Mouse (Mus musculus): ENCODE data around the gene 1600012H06Rik. TPM values are rescaled to one million over a fixed set of nuclear protein-coding genes. Genes with fewer than 3 reads are reported as not detected.

1600012H06Rik gene
- polyA plus RNA-seq (2012; rRNA removed) = 9.7 and 11.1 TPM in 2 replicates

GRCm38 (mm10) chr17:14943009-14943728, at the start of gene 1600012H06Rik, which contains the start of gene Wdr27:
Gene 1600012H06Rik (plus strand): TSS chr17:14943184.
Gene Wdr27 (minus strand): TSS chr17:14943158.

DNA sequence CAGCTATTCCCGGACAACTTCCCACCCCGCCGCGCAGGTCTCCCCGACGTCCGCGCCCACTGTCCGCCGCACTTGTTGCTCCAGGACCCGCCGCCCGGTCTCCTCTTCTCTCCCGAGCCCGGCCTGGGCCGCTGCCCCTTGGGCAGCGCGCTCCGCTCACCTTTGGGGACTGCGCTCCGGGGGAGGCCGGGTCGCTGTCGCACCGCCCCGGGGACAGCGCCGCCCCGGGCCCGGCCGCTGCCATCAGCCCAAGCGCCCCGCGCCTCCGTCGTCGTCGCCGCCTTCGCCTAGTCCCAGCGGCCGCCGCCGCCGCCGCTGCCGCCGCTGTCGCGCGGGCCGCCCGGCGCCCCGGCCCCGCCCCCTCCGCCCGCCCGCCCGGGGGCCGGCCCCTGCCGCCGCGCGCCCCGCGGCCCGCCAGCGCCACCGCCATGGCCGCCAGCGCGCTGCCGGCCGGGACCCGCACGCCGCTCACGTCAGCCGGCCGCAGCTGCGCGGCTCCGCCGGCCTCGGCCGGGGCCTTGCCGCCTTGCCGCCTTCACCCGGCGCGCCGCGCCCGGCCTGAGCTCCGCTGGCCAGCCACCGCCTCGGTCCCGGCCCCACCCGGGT, 18.1 kb downstream of the 1600012H06Rik start, which contains the start of gene Phf10:
Phf10 (minus strand) TSS at position 323 of the 606 bp plus-strand sequence.

GRCm38 (mm10) chr17:14978362-14979038, 35.5 kb downstream of the 1600012H06Rik start, which contains the start of the genes 9030025P20Rik and Gm3417:
Gene 9030025P20Rik (plus strand): TSS chr17:14978468.
Gene Gm3417 (minus strand): TSS chr17:14978790.

Other genes with a start within 250 kb of the 1600012H06Rik start
- 3.0 TPM in 2 replicates for gene Thbs2, start 248.9 kb upstream of the 1600012H06Rik start, polyA plus RNA-seq (2012; rRNA removed)
- 0.81 and 1.3 TPM in 2 replicates for gene Wdr27, start within 50 bp of the 1600012H06Rik start, polyA plus RNA-seq (2012; rRNA removed)
- gene Phf10, start 18.1 kb downstream of the 1600012H06Rik start, polyA plus RNA-seq (2012; rRNA removed) = 44.9 and 45.5 TPM in 2 replicates
- gene 9030025P20Rik, start 35.3 kb downstream of the 1600012H06Rik start, polyA plus RNA-seq (2012; rRNA removed) = 4.6 and 5.1 TPM in 2 replicates
- 0.70 TPM in 1 of 2 replicates, not detected in the other for gene Gm3417, start 35.6 kb downstream of the 1600012H06Rik start, polyA plus RNA-seq (2012; rRNA removed)
- gene Gm3435, start 67.0 kb downstream of the 1600012H06Rik start, polyA plus RNA-seq (2012; rRNA removed) = 1.8 and 2.4 TPM in 2 replicates
- 22.1 and 24.6 TPM in 2 replicates for gene Ermard, start 98.0 kb downstream of the 1600012H06Rik start, polyA plus RNA-seq (2012; rRNA removed)
- gene Tcte3, start 98.3 kb downstream of the 1600012H06Rik start, polyA plus RNA-seq (2012; rRNA removed) = 0.42 and 0.71 TPM in 2 replicates
- 1.6 and 2.0 TPM in 2 replicates for gene Gm3448, start 98.4 kb downstream of the 1600012H06Rik start, polyA plus RNA-seq (2012; rRNA removed)

Measured in liver, embryonic 18 days (tissue).